Mouse (Mus musculus) small intestine, adult 2 months (tissue): Measurements from ENCODE around the gene Cttnbp2nl. TPM values are rescaled to one million over a fixed set of nuclear protein-coding genes. Genes with fewer than 3 reads are reported as not detected.

Experiments
- H3K27ac ChIP-seq: fragments of 200-500 bp; 2 replicates; pipeline ENCODE4 v1.5.1; 2012; ENCODE audit warnings: low read depth, low read length, control low read depth, inconsistent platforms; ENCODE audit not compliant: insufficient read depth
- H3K27me3 ChIP-seq: fragments of 200-500 bp; 2 replicates; pipeline ENCODE4 v1.6.1; 2012; ENCODE audit warnings: mild to moderate bottlenecking, moderate library complexity, low read length, inconsistent platforms; ENCODE audit not compliant: control insufficient read depth, insufficient read depth
- H3K36me3 ChIP-seq: fragments of 200-500 bp; 2 replicates; pipeline ENCODE4 v1.6.1; 2012; ENCODE audit warnings: mild to moderate bottlenecking, low read length, control low read depth, inconsistent platforms; ENCODE audit not compliant: control insufficient read depth, insufficient read depth
- H3K4me1 ChIP-seq: fragments of 200-500 bp; 2 replicates; pipeline ENCODE4 v1.6.1; 2012; ENCODE audit warnings: low read length, inconsistent platforms, mixed read lengths; ENCODE audit not compliant: control insufficient read depth, insufficient read depth, insufficient read length
- H3K4me3 ChIP-seq: fragments of 200-500 bp; 2 replicates; pipeline ENCODE4 v1.5.1; 2012; ENCODE audit warnings: low read depth, mild to moderate bottlenecking, control low read depth, inconsistent platforms, low read length, moderate library complexity
- CTCF ChIP-seq: fragments of 200-500 bp; IDR thresholded peaks from 2 replicates; pipeline ENCODE4 v1.5.1; 2012; ENCODE audit warnings: low read depth, mild to moderate bottlenecking, control low read depth, inconsistent platforms, low read length, moderate library complexity, mixed read lengths; ENCODE audit not compliant: insufficient replicate concordance, insufficient read length; ENCODE audit errors: extremely low read depth
- POLR2A ChIP-seq: fragments of 200-500 bp; IDR thresholded peaks from 2 replicates; pipeline ENCODE4 v1.6.1; 2012; ENCODE audit warnings: low read depth, mild to moderate bottlenecking, control low read depth, inconsistent platforms, low read length, moderate library complexity
- WGBS: fragments of 180-500 bp; shearing (Covaris S2); methylation state at CpG from one replicate; pipeline ENCODE4 v1.1.7; 2018; 5-methylcytosine and 5-hydroxymethylcytosine counted together
- polyA plus RNA-seq: library from polyadenylated mRNA; depleted of rRNA; stranded (reverse); fragments of >200 nt; gene quantifications from 2 replicates; pipeline ENCODE4 v1.2.3, GENCODE M21; 2012

Gene Cttnbp2nl
- polyA plus RNA-seq, 1 experiment, result 2.9 TPM

DNA sequence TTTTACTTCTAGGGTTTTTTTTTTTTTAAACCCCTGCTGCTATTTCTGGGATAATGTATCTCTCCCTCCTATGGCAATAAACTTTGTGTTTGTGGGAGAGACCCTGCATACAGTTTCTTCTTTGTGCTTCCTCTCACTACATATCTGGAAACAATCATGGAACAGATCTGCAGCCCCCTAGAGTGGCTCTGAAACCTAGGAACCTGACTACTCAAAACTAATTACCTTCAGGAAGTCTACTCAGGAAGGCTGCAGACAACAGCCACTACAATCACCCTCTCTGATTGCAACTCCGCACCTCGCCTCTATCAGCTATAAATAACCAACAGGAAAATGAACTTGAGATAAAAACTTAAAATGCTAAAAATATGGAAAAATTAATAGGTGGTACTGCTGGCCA is 1.8 kb downstream of the Cttnbp2nl start:
- Histone ChIP-seq H3K36me3 (no peaks in the 10 kb centered on the region), H3K4me1 (peaks cover 6% of the 10 kb centered on the region), H3K27me3 (no peaks in the 10 kb centered on the region), H3K4me3 (no peak overlapping the region), H3K27ac (peak overlapping the region; percentile 95)
- TF ChIP-seq POLR2A (no peak), CTCF (no peak)
- WGBS, result 18% methylated on average over 2 of the region's 2 CpGs

DNA sequence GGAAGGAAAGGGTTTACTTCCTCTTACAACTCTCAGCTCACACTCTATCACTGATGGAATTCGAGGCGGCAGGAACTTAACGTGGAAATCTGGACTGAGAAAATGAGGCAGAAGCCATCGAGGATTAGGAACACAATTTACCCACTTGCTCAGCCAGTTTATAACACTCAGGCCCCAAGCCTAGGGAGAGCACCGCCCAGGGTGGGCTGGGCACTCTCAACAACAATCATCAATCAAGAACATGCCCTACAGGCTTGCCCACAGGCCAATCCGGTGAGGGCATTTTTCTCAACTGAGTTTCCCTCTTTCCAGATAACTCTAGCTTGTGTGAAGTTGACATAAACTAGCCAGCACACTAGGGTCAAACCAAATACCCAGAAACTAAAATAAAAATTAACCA is 3.1 kb downstream of the Cttnbp2nl start:
- WGBS, result 45% methylated on average over 6 of the region's 6 CpGs
- no peak for TF ChIP-seq CTCF
- no peak for TF ChIP-seq POLR2A
- Histone ChIP-seq H3K4me3 (no peak overlapping the region), H3K27me3 (no peaks in the 10 kb centered on the region), H3K4me1 (peaks cover 11% of the 10 kb centered on the region), H3K27ac (no peak overlapping the region), H3K36me3 (no peaks in the 10 kb centered on the region)

DNA sequence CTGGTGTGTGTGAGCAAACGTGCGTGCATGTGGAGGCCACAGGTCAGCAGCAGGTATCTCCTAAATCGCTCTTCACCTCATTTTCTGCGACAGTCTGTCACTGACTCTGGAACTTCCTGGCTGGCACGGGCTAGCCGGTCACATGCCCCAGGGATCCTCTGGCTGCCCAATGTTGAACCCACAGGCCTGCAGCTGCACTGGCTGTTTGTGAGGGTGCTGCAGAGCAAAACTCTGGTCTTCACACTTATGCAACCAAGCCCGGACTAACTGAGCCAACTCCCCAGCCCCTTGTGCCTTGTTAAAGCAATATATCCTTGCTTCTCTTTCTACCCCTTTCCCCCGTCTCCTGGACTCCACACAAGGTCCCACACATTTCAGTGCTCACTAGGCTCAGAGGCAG is 5.3 kb downstream of the Cttnbp2nl start:
- 21% methylated on average over 8 of the region's 8 CpGs for WGBS
- no peaks in the 10 kb centered on the region for H3K36me3 ChIP-seq
- no peaks in the 10 kb centered on the region for H3K27me3 ChIP-seq
- TF ChIP-seq CTCF, result no peak
- TF ChIP-seq POLR2A, result no peak
- H3K27ac ChIP-seq, result peak overlapping the region; percentile 64
- H3K4me3 ChIP-seq, result no peak overlapping the region
- peaks cover 21% of the 10 kb centered on the region for H3K4me1 ChIP-seq

DNA sequence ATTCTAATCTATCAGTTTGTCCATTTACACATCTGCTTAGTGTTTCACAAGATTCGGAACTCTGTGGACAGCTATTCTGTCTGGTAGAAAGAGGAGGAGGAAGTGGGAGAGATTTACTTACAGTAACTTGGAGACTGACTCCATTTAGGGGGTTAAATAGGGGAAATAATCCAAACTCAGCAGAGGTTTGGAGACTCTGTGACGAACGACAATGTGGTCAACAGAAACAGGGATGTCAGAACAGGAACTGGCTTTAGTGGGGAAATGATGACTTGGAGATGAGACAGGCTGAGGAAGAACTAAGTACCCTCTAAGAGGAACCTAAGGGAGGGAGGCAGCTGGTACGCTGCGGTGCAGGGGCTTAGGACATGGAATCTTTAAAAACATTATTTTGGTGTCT is 6.1 kb downstream of the Cttnbp2nl start:
- Histone ChIP-seq H3K4me3 (no peak overlapping the region), H3K27ac (peak overlapping the region; percentile 64; the same call in 1 of the 2 replicates), H3K27me3 (no peaks in the 10 kb centered on the region), H3K4me1 (peaks cover 21% of the 10 kb centered on the region), H3K36me3 (no peaks in the 10 kb centered on the region)
- WGBS, result 64% methylated on average over 5 of the region's 5 CpGs
- TF ChIP-seq POLR2A (no peak), CTCF (no peak)

DNA sequence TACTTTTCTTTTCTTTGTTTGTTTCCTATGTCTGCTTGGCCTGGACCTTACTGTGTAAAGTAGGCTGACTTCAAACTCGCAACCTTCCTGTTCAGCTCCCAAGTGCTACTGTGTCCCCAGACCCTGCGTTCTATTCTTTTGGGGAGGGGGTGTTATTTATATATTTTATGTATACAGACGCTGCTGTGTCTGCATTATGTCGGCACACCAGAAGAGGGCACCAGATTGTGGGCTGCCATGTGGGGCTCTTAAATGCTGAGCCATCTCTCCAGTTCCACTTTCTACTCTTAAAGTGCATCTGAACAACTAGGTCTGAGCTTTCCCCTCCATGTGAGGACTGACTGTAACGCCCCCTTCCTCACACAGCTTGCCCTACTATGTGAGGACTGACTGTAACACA is 9.2 kb downstream of the Cttnbp2nl start:
- no peaks in the 10 kb centered on the region for H3K27me3 ChIP-seq
- peaks cover 26% of the 10 kb centered on the region for H3K4me1 ChIP-seq
- no peak overlapping the region for H3K4me3 ChIP-seq
- no peak overlapping the region for H3K27ac ChIP-seq
- TF ChIP-seq CTCF, result no peak
- no peak for TF ChIP-seq POLR2A
- H3K36me3 ChIP-seq, result 0 out of 2 replicates have a peak, but pooled peaks cover 2% of the 10 kb centered on the region
- whole genome bisulfite sequencing, result 83% methylated on average over 5 of the region's 5 CpGs

DNA sequence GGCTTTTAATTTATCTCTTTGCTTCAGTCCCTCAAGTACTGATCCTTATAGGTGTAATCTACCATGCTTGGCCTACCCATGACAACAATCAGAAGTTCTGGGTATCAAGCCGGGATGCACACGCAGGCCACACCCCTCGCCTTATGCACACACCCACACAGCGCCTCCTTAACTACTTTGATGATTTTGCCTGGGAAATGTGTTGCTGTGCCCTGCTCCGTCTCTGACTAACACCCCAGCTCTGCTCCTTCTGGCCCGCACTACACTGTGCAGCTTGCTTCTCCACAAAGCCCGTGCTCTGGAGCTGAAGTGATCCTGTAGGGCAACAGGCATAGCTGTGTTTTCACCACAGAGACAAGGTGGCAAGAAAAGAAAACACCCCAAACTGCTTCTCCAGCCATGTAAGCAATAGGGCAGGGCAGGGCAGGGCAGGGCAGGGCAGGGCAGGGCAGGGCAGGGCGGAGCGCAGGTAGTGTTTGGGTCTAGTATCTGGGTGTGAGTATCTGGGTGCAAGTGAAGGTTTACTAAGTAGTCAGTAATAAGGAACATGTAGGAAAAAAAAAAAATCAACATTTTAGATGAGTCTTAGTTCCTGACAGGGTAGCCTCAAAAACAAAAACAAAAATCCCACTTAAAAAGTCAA is 11.8 kb downstream of the Cttnbp2nl start:
- Histone ChIP-seq H3K4me3 (peak overlapping the region; percentile 15), H3K4me1 (peaks cover 21% of the 10 kb centered on the region), H3K36me3 (peaks cover 10% of the 10 kb centered on the region), H3K27ac (peak overlapping the region; percentile 59), H3K27me3 (no peaks in the 10 kb centered on the region)
- 36% methylated on average over 9 of the region's 9 CpGs for WGBS
- no peak for TF ChIP-seq POLR2A

DNA sequence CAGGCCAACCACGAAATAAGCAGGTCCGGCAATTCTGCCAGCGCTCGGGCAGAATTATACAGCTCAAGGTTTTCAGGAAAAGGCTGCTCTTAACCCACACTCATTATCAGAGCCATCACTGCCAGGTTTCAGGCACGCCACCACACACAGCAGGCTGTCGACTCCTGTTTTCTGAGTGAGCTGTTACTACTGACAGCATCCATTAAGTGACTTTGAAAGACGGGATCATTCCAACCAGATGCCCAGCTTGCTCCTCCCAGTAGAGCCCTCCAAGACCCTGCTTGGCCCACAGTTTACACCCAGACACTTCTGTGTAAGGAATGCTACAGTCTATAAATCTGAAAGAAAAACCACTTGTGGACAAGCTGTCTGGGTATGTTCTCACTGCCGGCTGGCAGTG is 12.9 kb downstream of the Cttnbp2nl start:
- no peak for TF ChIP-seq CTCF
- TF ChIP-seq POLR2A, result no peak
- Histone ChIP-seq H3K36me3 (peaks cover 20% of the 10 kb centered on the region), H3K27me3 (no peaks in the 10 kb centered on the region), H3K27ac (no peak overlapping the region), H3K4me3 (no peak overlapping the region), H3K4me1 (peaks cover 18% of the 10 kb centered on the region; the same call in 1 of the 2 replicates)
- 81% methylated on average over 8 of the region's 8 CpGs for WGBS

DNA sequence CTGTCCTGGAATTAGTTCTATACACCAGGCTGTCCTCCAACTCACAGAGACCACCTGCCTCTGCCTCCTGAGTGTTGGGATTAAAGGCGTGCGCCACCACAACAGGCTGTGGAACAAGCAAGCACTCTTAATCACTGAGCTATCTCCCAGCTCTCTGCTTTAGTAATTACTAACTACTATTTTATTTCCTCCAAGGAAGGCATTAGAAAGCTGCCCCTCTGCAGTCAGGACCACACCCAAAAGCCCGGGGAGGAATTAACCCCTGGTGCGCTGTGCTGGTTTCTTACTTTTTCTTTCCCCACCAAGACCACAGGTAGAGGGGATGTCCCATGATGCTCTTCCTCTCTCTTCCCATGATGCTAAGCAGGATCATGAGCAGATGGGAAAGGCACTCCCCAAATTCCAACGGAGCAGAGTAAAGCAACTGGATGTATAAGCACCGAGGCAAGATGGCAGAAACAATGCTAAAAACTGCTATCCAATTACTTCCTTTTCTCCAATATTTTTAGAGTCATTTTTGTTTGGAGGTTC is 15.6 kb downstream of the Cttnbp2nl start:
- WGBS, result 67% methylated on average over 6 of the region's 6 CpGs
- Histone ChIP-seq H3K27me3 (no peaks in the 10 kb centered on the region), H3K36me3 (peaks cover 27% of the 10 kb centered on the region), H3K4me3 (no peak overlapping the region), H3K27ac (no peak overlapping the region), H3K4me1 (peaks cover 7% of the 10 kb centered on the region; the same call in 1 of the 2 replicates)
- TF ChIP-seq POLR2A (no peak), CTCF (no peak)
